Mouse (Mus musculus) kidney, postnatal 25 days (tissue): ENCODE measurements at regions not wholly inside any gene's neighbourhood (a gene's known extent, or its start where the extent isn't known, plus 50 kb on each side); places are given as distances from the start of the nearest gene placed in this dataset.
A peak's percentile ranks its signal among the peaks of the same experiment; 100 is the strongest.

Source experiments
- DNase-seq, 2 experiments: peaks; one replicate each; pipeline ENCODE4 v3.0.0; 2021; ENCODE audit warnings: mixed read lengths in 2 of 2

GRCm38 (mm10) chrX:12219474-12219873 is 59.3 kb upstream of the Bcor start:
- no peak for DNase-seq

GRCm38 (mm10) chrX:12224314-12224713 is 64.2 kb upstream of the Bcor start:
- no peak for DNase-seq

- no peak for DNase-seq
Measured at GRCm38 (mm10) chrX:12225116-12225891, 65.1 kb upstream of the Bcor start.

GRCm38 (mm10) chrX:12225892-12226206 is 65.7 kb upstream of the Bcor start:
- DNase-seq: no peak

GRCm38 (mm10) chrX:12240505-12241011 is 80.4 kb upstream of the Bcor start:
- DNase-seq: peak; percentile 47 to 60

- DNase-seq: peak in 1 of 2 experiments; percentile 9
Measured at GRCm38 (mm10) chrX:12241751-12242150, 81.6 kb upstream of the Bcor start.

GRCm38 (mm10) chrX:12249071-12249470 is 88.9 kb upstream of the Bcor start:
- DNase-seq: peak; percentile 14 to 40

GRCm38 (mm10) chrX:12249911-12250310 is 89.8 kb upstream of the Bcor start:
- no peak for DNase-seq

- peak; percentile 67 to 78 for DNase-seq
Measured at GRCm38 (mm10) chrX:12251853-12252679, 91.9 kb upstream of the Bcor start.

GRCm38 (mm10) chrX:12252680-12253021 is 92.5 kb upstream of the Bcor start:
- DNase-seq: no peak

- no peak for DNase-seq
Measured at GRCm38 (mm10) chrX:12256758-12257157, 96.6 kb upstream of the Bcor start.

- no peak for DNase-seq
Measured at GRCm38 (mm10) chrX:12263834-12264233, 103.7 kb upstream of the Bcor start.

- DNase-seq: no peak
Measured at GRCm38 (mm10) chrX:12284741-12285140, 124.6 kb upstream of the Bcor start.

- DNase-seq: no peak
Measured at GRCm38 (mm10) chrX:12285141-12285540, 125.0 kb upstream of the Bcor start.

- DNase-seq: no peak
Measured at GRCm38 (mm10) chrX:12285976-12286909, 126.1 kb upstream of the Bcor start.

GRCm38 (mm10) chrX:12286910-12287522 is 126.9 kb upstream of the Bcor start:
- DNase-seq: peak; percentile 10 to 58

GRCm38 (mm10) chrX:12287656-12288561 is 127.8 kb upstream of the Bcor start:
- peak in 1 of 2 experiments; percentile 9 for DNase-seq

GRCm38 (mm10) chrX:12288562-12289117 is 128.5 kb upstream of the Bcor start:
- DNase-seq: no peak

- no peak for DNase-seq
Measured at GRCm38 (mm10) chrX:12293146-12293545, 133.0 kb upstream of the Bcor start.

GRCm38 (mm10) chrX:12294452-12294851 is 134.3 kb upstream of the Bcor start:
- DNase-seq: no peak

- DNase-seq: no peak
Measured at GRCm38 (mm10) chrX:12294941-12295340, 134.8 kb upstream of the Bcor start.
